Mouse (Mus musculus) cerebellum, adult 11-12 months (tissue): ENCODE measurements around the gene Slc5a4a.

Source experiments
- DNase-seq: peaks from one replicate; pipeline ENCODE4 v3.0.0; 2022

The Slc5a4a gene

GRCm38 (mm10) chr10:76147278-76147677, at the start of gene Slc5a4a:
Gene Slc5a4a, plus strand, starts transcription at chr10:76147451.
- no peak for DNase-seq

- no peak for DNase-seq
Measured at GRCm38 (mm10) chr10:76110861-76111260, 36.4 kb upstream of the Slc5a4a start, which contains the start of gene Slc5a4b. Gene Slc5a4b, minus strand, starts transcription at chr10:76110961.

GRCm38 (mm10) chr10:76117966-76118365, 29.3 kb upstream of the Slc5a4a start:
- DNase-seq = peak; percentile 21

GRCm38 (mm10) chr10:76118741-76119140, 28.5 kb upstream of the Slc5a4a start:
- DNase-seq = no peak

- DNase-seq = no peak
Measured at GRCm38 (mm10) chr10:76120124-76120711, 27.0 kb upstream of the Slc5a4a start.

- no peak for DNase-seq
Measured at GRCm38 (mm10) chr10:76121495-76121894, 25.8 kb upstream of the Slc5a4a start.

- no peak for DNase-seq
Measured at GRCm38 (mm10) chr10:76132506-76132905, 14.7 kb upstream of the Slc5a4a start.

GRCm38 (mm10) chr10:76136318-76136717, 10.9 kb upstream of the Slc5a4a start:
- DNase-seq = no peak

GRCm38 (mm10) chr10:76146846-76147245, 405 bp upstream of the Slc5a4a start:
- DNase-seq = no peak

- DNase-seq = no peak
Measured at GRCm38 (mm10) chr10:76155911-76156310, 8.7 kb downstream of the Slc5a4a start.

- DNase-seq = no peak
Measured at GRCm38 (mm10) chr10:76157528-76157927, 10.3 kb downstream of the Slc5a4a start.

- DNase-seq = no peak
Measured at GRCm38 (mm10) chr10:76158009-76158408, 10.8 kb downstream of the Slc5a4a start.

- no peak for DNase-seq
Measured at GRCm38 (mm10) chr10:76174899-76175298, 27.6 kb downstream of the Slc5a4a start.

GRCm38 (mm10) chr10:76185216-76185615, 38.0 kb downstream of the Slc5a4a start:
- no peak for DNase-seq

GRCm38 (mm10) chr10:76188010-76188409, 40.8 kb downstream of the Slc5a4a start:
- DNase-seq = no peak

- no peak for DNase-seq
Measured at GRCm38 (mm10) chr10:76201416-76201815, 54.2 kb downstream of the Slc5a4a start.

- peak; percentile 40 for DNase-seq
Measured at GRCm38 (mm10) chr10:76201978-76202377, 54.7 kb downstream of the Slc5a4a start.

- peak; percentile 19 for DNase-seq
Measured at GRCm38 (mm10) chr10:76203798-76204283, 56.6 kb downstream of the Slc5a4a start.

- no peak for DNase-seq
Measured at GRCm38 (mm10) chr10:76207262-76207796, 60.1 kb downstream of the Slc5a4a start.

- no peak for DNase-seq
Measured at GRCm38 (mm10) chr10:76209241-76209640, 62.0 kb downstream of the Slc5a4a start.

GRCm38 (mm10) chr10:76210806-76211205, 63.6 kb downstream of the Slc5a4a start:
- DNase-seq = no peak

GRCm38 (mm10) chr10:76212121-76212520, 64.9 kb downstream of the Slc5a4a start:
- no peak for DNase-seq

GRCm38 (mm10) chr10:76214161-76214560, 66.9 kb downstream of the Slc5a4a start:
- no peak for DNase-seq

GRCm38 (mm10) chr10:76217056-76217455, 69.8 kb downstream of the Slc5a4a start:
- DNase-seq = no peak

GRCm38 (mm10) chr10:76218240-76218639, 71.0 kb downstream of the Slc5a4a start:
- no peak for DNase-seq
